Mouse (Mus musculus) myocyte (in vitro differentiated cells): ENCODE results near the gene Card9. TPM values are rescaled to one million over a fixed set of nuclear protein-coding genes. Genes with fewer than 3 reads are reported as not detected.

Experiments
- H3K27me3 ChIP-seq: one replicate; pipeline ENCODE4 v1.6.1; 2011; ENCODE audit not compliant: control insufficient read depth, insufficient read depth, insufficient read length
- H3K36me3 ChIP-seq: one replicate; pipeline ENCODE4 v1.6.1; 2011; ENCODE audit not compliant: control insufficient read depth, insufficient read depth
- H3K4me2 ChIP-seq: one replicate; pipeline ENCODE4 v1.6.1; 2011; ENCODE audit warnings: low read depth, control low read depth
- H3K4me3 ChIP-seq: one replicate; pipeline ENCODE4 v1.5.1; 2011; ENCODE audit warnings: mild to moderate bottlenecking, control low read depth, moderate library complexity
- H3K79me2 ChIP-seq: one replicate; pipeline ENCODE4 v1.6.1; 2011; ENCODE audit not compliant: control insufficient read depth, insufficient read depth
- H3ac ChIP-seq: one replicate; pipeline ENCODE4 v1.6.1; 2011; ENCODE audit not compliant: control insufficient read depth, insufficient read length
- CEBPB ChIP-seq: IDR thresholded peaks from 2 replicates; pipeline ENCODE4 v1.6.1; 2011; ENCODE audit warnings: mild to moderate bottlenecking, moderate library complexity; ENCODE audit not compliant: poor library complexity, insufficient read depth, severe bottlenecking
- E2F4 ChIP-seq: IDR thresholded peaks from one replicate; pipeline ENCODE4 v1.6.1; 2011; ENCODE audit warnings: mild to moderate bottlenecking, control low read depth, moderate library complexity; ENCODE audit not compliant: insufficient read depth
- MAX ChIP-seq: IDR thresholded peaks from one replicate; pipeline ENCODE4 v1.6.1; 2011; ENCODE audit warnings: low read depth, mild to moderate bottlenecking, control low read depth
- MYOD1 ChIP-seq, 3 experiments: IDR thresholded peaks; one replicate each; pipeline ENCODE4 v1.6.1; 2011; ENCODE audit warnings: control low read depth in 2 of 3, low read depth in 2 of 3, mild to moderate bottlenecking in 2 of 3, moderate library complexity in 1 of 3; ENCODE audit not compliant: insufficient read length in 2 of 3, control insufficient read depth in 1 of 3
- MYOG ChIP-seq, 3 experiments: IDR thresholded peaks; one replicate each; pipeline ENCODE4 v1.6.1; 2011; ENCODE audit warnings: control low read depth in 2 of 3, low read depth in 2 of 3, mild to moderate bottlenecking in 2 of 3; ENCODE audit not compliant: insufficient read length in 2 of 3, control insufficient read depth in 1 of 3, insufficient read depth in 1 of 3
- POLR2A ChIP-seq: IDR thresholded peaks from one replicate; pipeline ENCODE4 v1.6.1; 2011; ENCODE audit warnings: low read depth, mild to moderate bottlenecking, control low read depth, moderate library complexity; ENCODE audit not compliant: insufficient read length
- POLR2AphosphoS2 ChIP-seq: IDR thresholded peaks from one replicate; pipeline ENCODE4 v1.6.1; 2011; ENCODE audit warnings: low read depth, control low read depth; ENCODE audit not compliant: insufficient read length
- REST ChIP-seq: IDR thresholded peaks from one replicate; pipeline ENCODE4 v1.6.1; 2011; ENCODE audit warnings: mild to moderate bottlenecking, control low read depth, moderate library complexity; ENCODE audit not compliant: insufficient read depth, insufficient read length
- SRF ChIP-seq: IDR thresholded peaks from one replicate; pipeline ENCODE4 v1.6.1; 2011; ENCODE audit warnings: low read depth; ENCODE audit not compliant: control insufficient read depth, insufficient read length
- TCF12 ChIP-seq: IDR thresholded peaks from one replicate; pipeline ENCODE4 v1.6.1; 2011; ENCODE audit warnings: mild to moderate bottlenecking, control low read depth; ENCODE audit not compliant: poor library complexity, insufficient read depth, severe bottlenecking
- TCF3 ChIP-seq: IDR thresholded peaks from one replicate; pipeline ENCODE4 v1.6.1; 2011; ENCODE audit warnings: low read depth, control low read depth; ENCODE audit not compliant: insufficient read length
- USF1 ChIP-seq: IDR thresholded peaks from one replicate; pipeline ENCODE4 v1.6.1; 2011; ENCODE audit warnings: low read depth, mild to moderate bottlenecking, control low read depth, moderate library complexity
- polyA plus RNA-seq: library from polyadenylated mRNA; unstranded; fragments of >200 nt; fragmentation: generic; extraction: Trizol; gene quantifications from one replicate; pipeline ENCODE4 v1.2.1, GENCODE M21; 2012; ENCODE audit warnings: missing spikeins

Card9 gene
- polyA plus RNA-seq, 1 experiment = 0.84 TPM

DNA sequence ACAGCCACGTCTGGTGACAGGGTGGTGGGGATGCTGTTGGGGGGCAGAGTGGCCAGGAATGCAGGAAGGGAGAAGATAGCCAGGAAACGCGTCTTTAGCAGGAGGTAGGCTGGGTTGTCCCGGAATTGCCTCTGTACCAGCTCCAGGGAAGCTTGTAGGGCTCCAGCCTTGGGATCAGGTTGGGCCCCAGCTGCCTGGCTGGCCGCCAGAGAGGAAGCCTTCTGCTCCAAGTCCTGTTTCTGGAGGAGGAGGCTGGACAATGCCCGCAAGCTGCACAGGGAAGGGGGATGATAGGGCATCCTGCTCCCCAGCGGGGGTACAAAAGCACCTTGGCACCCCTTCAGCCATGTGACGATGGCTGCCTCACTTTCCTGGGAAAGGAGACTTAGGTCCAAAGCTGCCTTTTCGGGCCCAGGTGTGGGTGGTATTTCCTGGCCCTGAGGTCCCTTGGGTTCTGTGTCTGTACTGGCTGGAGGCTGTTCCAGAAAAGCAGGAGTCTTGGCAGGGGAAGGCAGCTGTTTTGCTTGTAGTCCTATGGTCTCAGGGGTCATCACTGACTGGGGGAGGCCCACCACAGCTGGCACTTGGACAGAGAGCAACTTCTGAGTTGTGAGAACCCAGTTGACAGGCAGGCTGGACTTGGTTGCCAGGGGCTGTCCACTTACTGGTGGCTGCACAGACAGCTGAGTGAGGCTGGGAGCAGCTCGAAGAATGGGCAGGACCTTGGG is 4.2 kb upstream of the Card9 start:
- Histone ChIP-seq H3K4me2 (no peak overlapping the region), H3K27me3 (no peaks in the 10 kb centered on the region), H3K79me2 (no peaks in the 10 kb centered on the region), H3K36me3 (peaks cover 15% of the 10 kb centered on the region), H3ac (no peak overlapping the region), H3K4me3 (no peak overlapping the region)
- peak; percentile 0 for TF ChIP-seq POLR2AphosphoS2
- TF ChIP-seq TCF3 = no peak

DNA sequence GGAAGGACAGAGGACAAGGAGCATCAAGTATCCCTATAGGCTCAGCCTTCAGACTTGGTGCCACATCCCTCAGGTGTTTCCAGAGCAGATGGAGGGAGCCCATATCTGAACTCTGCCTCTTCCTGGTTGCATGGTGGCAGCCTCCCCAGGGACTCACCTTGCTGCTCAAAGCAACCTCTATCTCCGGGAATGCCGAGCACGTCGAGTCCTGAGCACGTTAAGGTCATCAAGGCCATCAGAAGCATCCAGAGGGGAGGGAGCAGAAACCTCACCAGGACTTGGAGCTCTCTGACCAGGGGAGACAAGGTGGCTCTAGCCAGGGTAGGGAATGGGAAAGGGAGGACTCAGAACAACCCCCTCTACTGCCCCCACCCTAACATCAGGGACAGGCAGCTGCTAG is 2.8 kb upstream of the Card9 start:
- Histone ChIP-seq H3K79me2 (no peaks in the 10 kb centered on the region), H3K4me3 (no peak overlapping the region), H3K27me3 (no peaks in the 10 kb centered on the region), H3K4me2 (no peak overlapping the region), H3ac (no peak overlapping the region), H3K36me3 (peaks cover 8% of the 10 kb centered on the region)
- TF ChIP-seq E2F4 (no peak), POLR2A (no peak), CEBPB (no peak), USF1 (no peak), MYOG (IDR thresholded peaks at IDR 0.05; ENCODE audit: control insufficient read depth in 1 of 3, insufficient read depth in 1 of 3, insufficient read length in 2 of 3, low read depth in 2 of 3) (no peak), SRF (no peak), TCF3 (no peak), POLR2AphosphoS2 (peak; percentile 34)

DNA sequence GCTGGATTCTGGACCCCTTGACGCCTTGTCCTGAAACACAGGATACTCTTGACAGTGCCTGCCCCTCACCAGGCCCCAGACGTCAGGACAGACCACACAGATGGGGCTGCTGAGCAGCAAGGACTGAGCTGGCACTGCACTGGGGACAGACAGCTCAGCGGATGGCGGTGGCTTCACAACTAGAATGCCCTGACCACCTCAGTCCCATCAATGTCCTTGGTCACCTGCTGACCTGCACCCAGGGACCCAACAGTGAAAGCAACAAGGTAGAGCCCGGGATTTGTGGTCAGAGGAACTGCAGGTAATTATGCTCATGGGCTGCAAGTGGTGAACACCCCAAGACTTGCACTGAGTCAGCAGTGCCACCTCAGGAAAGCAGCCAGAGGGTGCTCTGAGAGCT is 2.3 kb upstream of the Card9 start:
- no peaks in the 10 kb centered on the region for H3K27me3 ChIP-seq
- H3K36me3 ChIP-seq = peaks cover 8% of the 10 kb centered on the region
- H3K4me2 ChIP-seq = no peak overlapping the region
- no peak overlapping the region for H3ac ChIP-seq
- no peak overlapping the region for H3K4me3 ChIP-seq
- H3K79me2 ChIP-seq = no peaks in the 10 kb centered on the region
- TF ChIP-seq POLR2AphosphoS2 = peak; percentile 38
- no peak for TF ChIP-seq REST

DNA sequence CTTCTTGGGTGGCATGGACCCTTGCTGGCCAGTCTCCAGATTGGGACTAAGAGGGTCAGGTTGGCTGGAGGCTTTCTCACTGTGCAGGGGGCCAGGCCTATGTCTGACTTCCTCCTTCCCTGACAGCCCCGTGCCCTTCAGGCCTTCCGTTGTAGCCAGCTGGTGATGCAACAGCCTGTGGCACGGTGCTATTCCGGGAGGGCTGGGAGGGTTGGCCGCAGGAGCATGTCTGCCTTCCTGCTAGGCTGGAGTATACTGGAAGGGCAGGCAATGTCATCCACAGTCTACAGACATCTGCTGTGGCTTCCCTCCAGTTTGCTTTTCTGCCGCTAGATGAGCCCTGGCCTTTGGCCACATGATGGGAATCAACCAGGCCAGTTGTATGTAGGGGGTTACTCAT is 735 bp downstream of the Card9 start:
- H3K4me2 ChIP-seq = no peak overlapping the region
- H3K27me3 ChIP-seq = no peaks in the 10 kb centered on the region
- TF ChIP-seq SRF (no peak), USF1 (no peak), REST (no peak), MYOD1 (IDR thresholded peaks at IDR 0.05; ENCODE audit: control insufficient read depth in 1 of 3, insufficient read length in 2 of 3, low read depth in 2 of 3) (no peak), POLR2AphosphoS2 (no peak), MAX (no peak), E2F4 (no peak), CEBPB (no peak), MYOG (IDR thresholded peaks at IDR 0.05; ENCODE audit: control insufficient read depth in 1 of 3, insufficient read depth in 1 of 3, insufficient read length in 2 of 3, low read depth in 2 of 3) (no peak), POLR2A (no peak), TCF12 (no peak), TCF3 (no peak)
- H3ac ChIP-seq = no peak overlapping the region
- no peak overlapping the region for H3K4me3 ChIP-seq
- no peaks in the 10 kb centered on the region for H3K36me3 ChIP-seq
- H3K79me2 ChIP-seq = no peaks in the 10 kb centered on the region

DNA sequence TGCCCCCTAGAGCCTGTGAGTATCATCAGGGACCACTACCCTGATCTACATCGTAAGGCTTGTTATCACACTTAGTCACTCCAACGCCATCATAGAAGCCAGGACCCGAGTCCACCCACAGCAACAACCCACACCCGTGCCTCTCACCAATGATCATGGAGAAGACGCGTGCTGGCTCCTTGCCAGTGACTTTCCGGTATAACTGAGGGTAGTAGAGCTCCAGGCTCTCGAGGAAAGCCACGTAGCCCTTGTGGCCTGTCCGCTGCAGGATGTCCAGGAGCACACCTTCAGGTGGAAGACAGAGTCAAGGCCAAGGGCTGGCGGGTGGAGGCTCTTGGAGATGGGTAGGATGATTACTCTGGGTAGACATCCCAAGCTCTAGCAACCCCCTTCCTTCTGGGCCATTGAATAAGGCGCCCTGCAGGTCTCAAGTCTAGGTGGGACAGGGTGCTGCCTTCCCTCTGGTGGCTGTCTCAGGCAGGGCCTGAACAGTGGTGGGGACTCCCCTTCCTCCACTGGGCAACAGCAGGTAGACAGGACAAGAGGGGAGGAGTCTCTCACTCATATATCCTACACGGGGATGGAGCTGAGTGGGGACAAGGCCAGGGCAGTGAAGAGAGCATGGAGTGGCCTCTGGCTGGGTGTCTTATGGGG is 1.9 kb downstream of the Card9 start:
- Histone ChIP-seq H3K36me3 (no peaks in the 10 kb centered on the region), H3K4me2 (no peak overlapping the region), H3K79me2 (no peaks in the 10 kb centered on the region), H3ac (no peak overlapping the region), H3K27me3 (no peaks in the 10 kb centered on the region), H3K4me3 (no peak overlapping the region)
- TF ChIP-seq REST (no peak), MYOD1 (IDR thresholded peaks at IDR 0.05; ENCODE audit: control insufficient read depth in 1 of 3, insufficient read length in 2 of 3, low read depth in 2 of 3) (no peak), E2F4 (no peak), MYOG (IDR thresholded peaks at IDR 0.05; ENCODE audit: control insufficient read depth in 1 of 3, insufficient read depth in 1 of 3, insufficient read length in 2 of 3, low read depth in 2 of 3) (no peak), POLR2AphosphoS2 (no peak), TCF3 (no peak), USF1 (no peak), CEBPB (no peak)
